Mouse (Mus musculus) stomach, postnatal 0 days (tissue): ENCODE data around the gene Srsf3. TPM values are rescaled to one million over a fixed set of nuclear protein-coding genes. Genes with fewer than 3 reads are reported as not detected.

Source experiments
- ATAC-seq: fragments of 200-750 bp; cut with Nextera tagmentation; 2 replicates; pipeline ENCODE4 v1.8.0; 2017; ENCODE audit not compliant: low FRiP score, low TSS enrichment
- DNase-seq: peaks from one replicate; pipeline ENCODE4 v3.0.0-alpha.2; 2016; ENCODE audit warnings: low spot score
- H3K27ac ChIP-seq: fragments of 300-500 bp; sonication (generic); replicated peaks from 2 replicates; pipeline ENCODE4 v1.5.1; 2014; ENCODE audit warnings: mild to moderate bottlenecking, control low read depth
- H3K27me3 ChIP-seq: fragments of 300-500 bp; sonication (generic); 2 replicates; pipeline ENCODE4 v1.6.1; 2014; ENCODE audit warnings: low read length; ENCODE audit not compliant: control insufficient read depth, insufficient read depth
- H3K36me3 ChIP-seq: fragments of 300-500 bp; sonication (generic); 2 replicates; pipeline ENCODE4 v1.6.1; 2014; ENCODE audit warnings: low read length, mixed read lengths; ENCODE audit not compliant: control insufficient read depth, insufficient read depth
- H3K4me1 ChIP-seq: fragments of 300-500 bp; sonication (generic); replicated peaks from 2 replicates; pipeline ENCODE4 v1.6.1; 2014; ENCODE audit warnings: antibody characterized with exemption; ENCODE audit not compliant: control insufficient read depth, insufficient read depth
- H3K4me2 ChIP-seq: fragments of 300-500 bp; sonication (generic); replicated peaks from 2 replicates; pipeline ENCODE4 v1.6.1; 2014; ENCODE audit warnings: low read depth, mild to moderate bottlenecking, control low read depth, moderate library complexity
- H3K4me3 ChIP-seq: fragments of 300-500 bp; sonication (generic); 2 replicates; pipeline ENCODE4 v1.5.1; 2014; ENCODE audit warnings: low read depth, low read length, control low read depth
- H3K9ac ChIP-seq: fragments of 300-500 bp; sonication (generic); 2 replicates; pipeline ENCODE4 v1.6.1; 2014; ENCODE audit warnings: mild to moderate bottlenecking, low read length, control low read depth, mixed read lengths
- H3K9me3 ChIP-seq: fragments of 300-500 bp; sonication (generic); 2 replicates; pipeline ENCODE4 v1.6.1; 2016; ENCODE audit warnings: low read length; ENCODE audit not compliant: control insufficient read depth
- CTCF ChIP-seq: IDR thresholded peaks from 2 replicates; pipeline ENCODE4 v1.5.1; 2016; ENCODE audit warnings: antibody characterized with exemption, low read depth, mild to moderate bottlenecking, moderate library complexity
- EP300 ChIP-seq: optimal IDR thresholded peaks from 2 replicates; pipeline ENCODE3; 2016; ENCODE audit warnings: antibody characterized with exemption
- WGBS: fragments of 180-500 bp; shearing (Covaris S2); extraction: QIAGEN DNeasy Blood & Tissue Kit; methylation state at CpG from one replicate; pipeline ENCODE4 v1.1.7; 2014; 5-methylcytosine and 5-hydroxymethylcytosine counted together
- polyA plus RNA-seq: library from polyadenylated mRNA; unstranded; fragments of >200 nt; fragmentation: Nextera tagmentation; extraction: Ambion mirVana; gene quantifications from 2 replicates; pipeline ENCODE4 v1.2.1, GENCODE M21; 2015

Gene Srsf3
- polyA plus RNA-seq, 1 experiment from 2014 or later = 305 TPM

DNA sequence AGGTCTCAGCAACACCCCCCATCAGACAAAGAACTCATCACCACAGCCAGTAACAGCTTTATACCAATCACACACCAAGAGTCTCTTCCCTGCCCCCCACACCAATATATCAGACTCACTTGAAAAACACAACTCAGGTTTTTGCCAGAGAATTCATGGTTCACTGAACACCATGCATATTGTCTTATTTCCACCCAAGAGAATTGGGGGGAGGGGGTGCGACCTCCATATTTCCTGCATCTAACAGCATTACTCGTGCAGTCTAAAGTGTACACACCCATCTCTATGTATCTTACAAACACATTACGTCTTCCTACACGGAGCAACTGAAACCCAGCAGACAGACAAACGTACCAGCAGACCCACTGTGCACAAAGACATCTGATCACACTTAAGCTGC, 39.4 kb downstream of the Srsf3 start:
- Histone ChIP-seq H3K4me1 (peaks cover 7% of the 10 kb centered on the region), H3K27ac (no peak overlapping the region), H3K9me3 (no peaks in the 10 kb centered on the region), H3K36me3 (no peaks in the 10 kb centered on the region), H3K4me2 (no peak overlapping the region), H3K27me3 (no peaks in the 10 kb centered on the region), H3K9ac (no peak overlapping the region; the same call in 1 of the 2 replicates), H3K4me3 (no peak overlapping the region)
- TF ChIP-seq CTCF = no peak
- no peak for TF ChIP-seq EP300
- DNase-seq = no peak
- no peak for ATAC-seq
- WGBS = 54% methylated on average over 5 of the region's 5 CpGs

DNA sequence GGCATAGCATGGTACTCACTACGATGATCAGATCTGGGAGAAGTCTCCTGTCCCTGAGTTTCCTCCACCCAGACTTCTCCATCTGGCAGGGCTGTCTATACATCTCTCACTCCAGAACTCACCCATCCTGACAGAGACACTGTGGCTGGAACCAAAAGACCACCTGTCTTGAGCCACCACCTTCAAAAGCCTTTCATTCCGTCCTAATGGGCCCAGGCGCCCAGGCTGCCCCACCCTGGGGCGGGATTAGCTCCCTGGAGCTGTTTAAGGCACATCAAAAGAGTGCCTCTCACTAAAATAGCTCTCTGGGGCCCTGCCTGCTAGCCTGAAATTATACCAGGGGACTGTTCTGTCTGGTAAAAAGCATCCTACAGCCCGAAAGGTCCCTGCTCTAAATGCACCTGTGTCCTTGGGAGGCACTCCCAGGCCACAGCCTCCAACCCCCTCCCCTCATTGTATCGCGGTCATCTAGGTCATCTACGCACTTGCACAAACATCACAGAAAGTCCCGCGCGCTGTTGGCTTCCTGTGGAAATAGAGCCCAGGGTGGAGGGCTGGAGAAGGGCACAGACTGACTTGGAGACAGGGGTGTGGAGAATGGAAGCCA, 40.4 kb downstream of the Srsf3 start:
- no peaks in the 10 kb centered on the region for H3K9me3 ChIP-seq
- no peak overlapping the region for H3K4me3 ChIP-seq
- no peaks in the 10 kb centered on the region for H3K27me3 ChIP-seq
- TF ChIP-seq EP300 (no peak), CTCF (no peak)
- no peak overlapping the region for H3K27ac ChIP-seq
- ATAC-seq = no peak
- H3K36me3 ChIP-seq = no peaks in the 10 kb centered on the region
- peak; percentile 51 for DNase-seq
- peaks cover 7% of the 10 kb centered on the region for H3K4me1 ChIP-seq
- no peak overlapping the region for H3K9ac ChIP-seq
- H3K4me2 ChIP-seq = 0 out of 2 replicates have a peak overlapping the region, but pooled peaks have one; percentile 8
- WGBS = 21% methylated on average over 11 of the region's 11 CpGs

DNA sequence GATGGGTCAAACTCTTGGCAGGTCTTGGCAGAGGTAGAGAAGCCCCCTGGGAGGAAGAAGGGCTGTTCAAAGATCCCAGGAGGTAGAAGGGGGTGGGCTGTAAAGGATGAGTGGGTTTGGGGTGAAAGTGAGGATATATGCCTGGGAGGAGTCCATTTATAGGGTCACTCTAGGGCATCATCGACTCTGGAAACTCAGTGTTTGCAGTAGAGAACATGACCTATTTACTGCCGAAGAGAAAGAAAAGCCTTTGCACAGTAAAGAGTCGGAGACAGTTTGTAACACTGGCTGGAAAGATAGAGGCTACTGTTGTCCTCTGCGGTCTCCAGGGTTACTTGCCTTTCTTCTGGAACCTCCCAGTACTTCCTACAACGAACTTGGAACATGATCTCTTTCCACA, 40.9 kb downstream of the Srsf3 start:
- Histone ChIP-seq H3K4me2 (0 out of 2 replicates have a peak overlapping the region, but pooled peaks have one; percentile 8), H3K9ac (no peak overlapping the region), H3K9me3 (no peaks in the 10 kb centered on the region), H3K4me3 (no peak overlapping the region), H3K36me3 (no peaks in the 10 kb centered on the region), H3K4me1 (peaks cover 7% of the 10 kb centered on the region), H3K27ac (no peak overlapping the region), H3K27me3 (no peaks in the 10 kb centered on the region)
- DNase-seq (no peak), ATAC-seq (no peak)
- TF ChIP-seq EP300 = no peak
- no peak for TF ChIP-seq CTCF
- WGBS = 40% methylated on average over 5 of the region's 5 CpGs

DNA sequence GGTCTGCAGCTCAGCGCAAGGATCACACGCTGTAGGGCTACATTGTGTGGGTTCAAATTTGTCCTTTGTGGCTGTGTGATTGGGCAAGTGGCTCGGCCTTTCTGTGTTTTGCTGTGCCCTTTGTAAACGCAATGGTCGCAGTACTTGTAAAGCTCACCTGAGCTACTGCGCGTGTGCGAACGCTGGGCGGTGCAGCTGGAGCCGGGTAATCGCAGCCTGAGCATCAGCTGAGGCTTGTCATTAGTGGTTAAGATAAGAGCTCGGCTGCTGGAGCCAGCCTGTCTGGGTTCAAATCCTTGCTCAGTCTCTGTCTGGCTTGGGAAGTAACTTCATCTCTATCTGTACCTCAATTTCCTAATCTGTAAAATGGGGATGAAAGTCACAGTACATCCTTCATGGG, 41.7 kb downstream of the Srsf3 start:
- Histone ChIP-seq H3K27ac (no peak overlapping the region), H3K9me3 (no peaks in the 10 kb centered on the region), H3K4me2 (no peak overlapping the region), H3K4me1 (peaks cover 7% of the 10 kb centered on the region), H3K27me3 (no peaks in the 10 kb centered on the region), H3K4me3 (no peak overlapping the region), H3K36me3 (no peaks in the 10 kb centered on the region), H3K9ac (no peak overlapping the region)
- WGBS = 69% methylated on average over 13 of the region's 13 CpGs
- no peak for TF ChIP-seq CTCF
- no peak for TF ChIP-seq EP300
- DNase-seq = peak; percentile 61
- ATAC-seq = 0 out of 2 replicates have a peak, but pooled peaks have one; percentile 18

DNA sequence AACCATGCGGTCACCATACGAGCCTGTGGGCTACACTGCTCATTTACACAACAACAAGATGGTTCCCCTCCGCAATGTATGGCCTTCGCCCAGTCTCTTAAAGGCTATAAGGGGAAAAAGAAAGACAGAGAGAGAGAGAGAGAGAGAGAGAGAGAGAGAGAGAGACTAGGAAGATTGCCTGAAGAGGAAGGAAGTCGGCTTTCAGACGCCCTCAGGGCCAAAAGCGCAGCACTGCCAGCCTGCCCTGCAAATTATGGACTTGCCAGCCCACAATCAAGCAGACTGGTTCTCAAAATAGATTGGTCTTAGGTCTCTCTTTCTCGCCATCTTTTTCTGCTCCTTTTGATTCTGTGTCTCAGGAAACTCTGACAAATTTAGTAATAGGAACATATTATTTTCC, 43.8 kb downstream of the Srsf3 start:
- 87% methylated on average over 8 of the region's 8 CpGs for WGBS
- no peaks in the 10 kb centered on the region for H3K9me3 ChIP-seq
- H3K27ac ChIP-seq = no peak overlapping the region
- ATAC-seq (no peak), DNase-seq (no peak)
- H3K9ac ChIP-seq = no peak overlapping the region
- no peak for TF ChIP-seq EP300
- TF ChIP-seq CTCF = no peak
- H3K4me2 ChIP-seq = no peak overlapping the region
- H3K4me1 ChIP-seq = peaks cover 7% of the 10 kb centered on the region
- no peaks in the 10 kb centered on the region for H3K27me3 ChIP-seq
- no peaks in the 10 kb centered on the region for H3K36me3 ChIP-seq
- H3K4me3 ChIP-seq = no peak overlapping the region

DNA sequence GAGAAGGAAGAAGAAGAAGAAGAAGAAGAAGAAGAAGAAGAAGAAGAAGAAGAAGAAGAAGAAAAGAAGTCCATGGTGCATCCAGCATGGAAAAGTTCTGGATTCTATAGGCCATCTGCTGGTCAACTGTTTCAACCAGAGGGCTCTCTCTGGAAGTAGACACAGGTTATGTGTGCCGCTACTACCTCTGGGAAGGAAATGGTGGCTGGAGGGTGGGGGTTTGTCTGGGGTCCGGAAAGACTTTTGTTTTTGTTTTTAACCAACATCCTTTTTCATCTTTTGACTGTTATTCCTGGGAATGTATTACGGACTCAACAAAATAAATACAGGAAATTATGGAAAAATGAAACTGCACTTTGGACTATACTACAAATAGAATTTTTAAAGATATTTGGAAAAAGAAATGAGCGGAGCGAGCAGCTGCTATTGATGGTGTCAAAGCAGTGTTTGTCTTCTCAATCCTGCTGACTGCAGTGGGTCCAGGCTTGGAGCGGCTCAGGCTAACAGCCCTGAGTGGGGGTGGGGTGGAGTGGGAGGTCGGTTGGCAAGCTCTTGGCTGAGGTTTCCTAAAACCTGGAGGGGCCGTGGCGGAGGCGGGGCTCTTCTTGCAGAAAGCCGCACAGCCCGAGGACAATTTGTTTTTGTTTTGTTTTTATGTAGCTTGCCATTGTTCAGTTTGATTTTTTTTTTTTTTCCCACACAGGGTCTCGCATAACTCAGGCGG, 45.5 kb downstream of the Srsf3 start:
- H3K4me3 ChIP-seq = peak overlapping the region; percentile 29
- DNase-seq (peak; percentile 47), ATAC-seq (no peak)
- peak overlapping the region; percentile 60 for H3K4me2 ChIP-seq
- 12% methylated on average over 14 of the region's 14 CpGs for WGBS
- peak overlapping the region; percentile 45; the same call in 1 of the 2 replicates for H3K27ac ChIP-seq
- peaks cover 6% of the 10 kb centered on the region for H3K4me1 ChIP-seq
- no peaks in the 10 kb centered on the region for H3K36me3 ChIP-seq
- H3K9me3 ChIP-seq = no peaks in the 10 kb centered on the region
- TF ChIP-seq EP300 (no peak), CTCF (0 out of 2 replicates have a peak, but pooled peaks have one; percentile 16)
- no peaks in the 10 kb centered on the region for H3K27me3 ChIP-seq
- H3K9ac ChIP-seq = peak overlapping the region; percentile 48
